Mouse (Mus musculus) adrenal gland, postnatal 14 days (tissue): Measurements from ENCODE around the gene Olfr1166. TPM values are rescaled to one million over a fixed set of nuclear protein-coding genes. Genes with fewer than 3 reads are reported as not detected.
"Not testable (repeated sequence)": the region's sequence is repeated elsewhere in the genome, so short reads cannot be mapped to it uniquely, and the experiment has no call there.

Experiments
- DNase-seq: peaks from one replicate; pipeline ENCODE4 v3.0.0; 2021; ENCODE audit warnings: mixed read lengths
- long read RNA-seq, 2 experiments: library from polyadenylated mRNA; stranded (forward); transcript quantifications; one replicate each; pipeline ENCODE4 v2.0.0; 2021
- total RNA-seq: library from RNA; stranded (reverse); gene quantifications from 2 replicates; pipeline ENCODE4 v1.2.3, GENCODE M21; 2021

Olfr1166 gene
- not detected in 2 replicates for total RNA-seq
- long read RNA-seq, experiment 1: 0 reads
- long read RNA-seq, experiment 2: 0 reads

GRCm38 (mm10) chr2:88128172-88128571, at the start of gene Olfr1166:
TSS of gene Olfr1166 (minus strand) at chr2:88128272.
- no peak for DNase-seq

- not testable (repeated sequence) for DNase-seq
Measured at GRCm38 (mm10) chr2:88155093-88155492, 27.0 kb upstream of the Olfr1166 start, which contains the start of gene Olfr1167. TSS of gene Olfr1167 (minus strand) at chr2:88155193.

GRCm38 (mm10) chr2:88093866-88094265, 34.2 kb downstream of the Olfr1166 start, which contains the start of gene Olfr1164:
TSS of gene Olfr1164 (minus strand) at chr2:88093966.
- no peak for DNase-seq

Other genes starting within 250 kb of the Olfr1166 start
- not detected in 2 replicates for gene Olfr1153, start 233.3 kb downstream of the Olfr1166 start, total RNA-seq
- not detected in 2 replicates for gene Olfr1154, start 223.1 kb downstream of the Olfr1166 start, total RNA-seq
- gene Olfr1155, start 183.1 kb downstream of the Olfr1166 start, total RNA-seq: not detected in 2 replicates
- not detected in 2 replicates for gene Olfr1156, start 175.2 kb downstream of the Olfr1166 start, total RNA-seq
- gene Olfr1157, start 160.0 kb downstream of the Olfr1166 start, total RNA-seq: not detected in 2 replicates
- gene Olfr74, start 153.6 kb downstream of the Olfr1166 start, total RNA-seq: not detected in 2 replicates
- gene Olfr1158, start 138.2 kb downstream of the Olfr1166 start, total RNA-seq: not detected in 2 replicates
- gene Olfr1160, start 120.0 kb downstream of the Olfr1166 start, total RNA-seq: not detected in 2 replicates
- gene Olfr1161, start 105.5 kb downstream of the Olfr1166 start, total RNA-seq: not detected in 2 replicates
- not detected in 2 replicates for gene Olfr73, start 90.6 kb downstream of the Olfr1166 start, total RNA-seq
- gene Olfr1162, start 77.1 kb downstream of the Olfr1166 start, total RNA-seq: not detected in 2 replicates
- not detected in 2 replicates for gene Olfr1163, start 56.4 kb downstream of the Olfr1166 start, total RNA-seq
- not detected in 2 replicates for gene Olfr1164, start 34.3 kb downstream of the Olfr1166 start, total RNA-seq
- gene Olfr1167, start 26.9 kb upstream of the Olfr1166 start, total RNA-seq: not detected in 2 replicates
- gene Olfr1168, start 53.6 kb upstream of the Olfr1166 start, total RNA-seq: not detected in 2 replicates
- not detected in 2 replicates for gene Olfr1170, start 100.1 kb upstream of the Olfr1166 start, total RNA-seq
- not detected in 2 replicates for gene Olfr1173, start 151.6 kb upstream of the Olfr1166 start, total RNA-seq
- gene Olfr1174-ps, start 186.9 kb upstream of the Olfr1166 start, total RNA-seq: not detected in 2 replicates
- not detected in 2 replicates for gene Olfr1175-ps, start 198.9 kb upstream of the Olfr1166 start, total RNA-seq
- gene Olfr1176, start 208.4 kb upstream of the Olfr1166 start, total RNA-seq: not detected in 2 replicates
- gene Olfr1177-ps, start 218.2 kb upstream of the Olfr1166 start, total RNA-seq: not detected in 2 replicates